Mouse (Mus musculus): ENCODE data around the gene Taok2.

DNA sequence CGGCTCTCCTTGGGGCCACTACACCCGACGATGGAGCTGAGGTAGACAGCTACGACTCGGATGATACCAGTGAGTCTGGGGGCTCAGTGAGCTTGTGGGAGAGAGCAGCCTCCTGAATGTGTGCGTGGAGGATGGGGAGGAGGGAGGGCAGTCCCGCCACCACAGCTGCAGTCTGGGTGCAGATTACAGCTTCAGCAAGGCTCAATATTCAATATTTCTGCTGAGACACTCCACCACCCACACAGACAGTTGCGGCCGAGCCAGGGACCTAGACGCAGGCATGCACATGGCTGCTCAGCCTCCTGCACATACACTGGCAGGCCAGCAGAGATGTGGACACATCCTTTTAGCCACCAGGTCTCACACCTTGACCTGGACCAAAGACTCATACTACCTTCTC, 35.7 kb downstream of the Taok2 start:
- TF ChIP-seq TAL1 (IDR thresholded peaks at IDR 0.05; ENCODE audit: low read length) = no peak
- TF ChIP-seq GATA1 (IDR thresholded peaks at IDR 0.05; ENCODE audit: low read length) = no peak

Measured in erythroblast, embryonic 14.5 days (primary cell).